Mouse (Mus musculus) testis, postnatal 10 days (tissue): ENCODE results near the gene Dip2b.
"Not testable (repeated sequence)": the region's sequence is repeated elsewhere in the genome, so short reads cannot be mapped to it uniquely, and the experiment has no call there.

Experiments
- DNase-seq: peaks from one replicate; pipeline ENCODE4 v3.0.0; 2021; ENCODE audit warnings: low spot score

The Dip2b gene

DNA sequence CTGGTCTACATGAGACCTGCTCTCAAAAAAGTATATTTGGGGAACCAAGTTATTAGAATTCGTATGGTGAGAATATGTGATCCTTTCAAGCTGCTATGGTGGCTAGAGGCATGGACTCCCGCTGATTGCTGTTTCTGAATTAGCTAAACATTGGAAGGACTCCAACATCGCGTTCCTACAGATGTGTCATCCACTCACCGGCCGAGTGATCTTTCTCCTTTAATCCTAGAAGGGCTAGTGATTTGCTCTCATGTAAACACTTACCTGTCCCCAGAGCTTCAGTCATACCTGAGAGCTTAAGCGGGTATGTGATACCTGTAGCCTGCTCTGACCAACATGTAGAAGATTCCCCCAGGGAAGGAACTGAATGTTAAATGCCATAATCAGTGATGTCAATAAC is 182.5 kb downstream of the Dip2b start:
- no peak for DNase-seq

DNA sequence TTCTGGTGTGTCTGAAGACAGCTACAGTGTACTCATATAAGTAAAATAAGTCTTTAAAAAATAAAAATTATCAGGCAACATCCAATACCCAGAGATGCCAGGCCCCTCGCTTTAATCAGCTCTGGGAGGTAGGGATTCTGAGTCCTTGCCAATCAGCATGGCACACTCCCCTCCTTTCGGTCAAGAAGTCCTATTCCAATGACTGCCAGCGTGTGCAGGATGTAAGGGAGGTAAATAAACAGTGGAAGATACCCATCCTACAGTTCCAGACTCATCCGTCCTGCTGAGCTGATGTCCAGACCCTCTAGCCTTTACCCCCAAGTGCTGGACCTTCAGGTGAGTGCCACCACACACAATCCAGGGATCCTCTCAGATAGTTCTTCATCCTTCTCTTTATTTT is 186.9 kb downstream of the Dip2b start:
- DNase-seq: no peak

DNA sequence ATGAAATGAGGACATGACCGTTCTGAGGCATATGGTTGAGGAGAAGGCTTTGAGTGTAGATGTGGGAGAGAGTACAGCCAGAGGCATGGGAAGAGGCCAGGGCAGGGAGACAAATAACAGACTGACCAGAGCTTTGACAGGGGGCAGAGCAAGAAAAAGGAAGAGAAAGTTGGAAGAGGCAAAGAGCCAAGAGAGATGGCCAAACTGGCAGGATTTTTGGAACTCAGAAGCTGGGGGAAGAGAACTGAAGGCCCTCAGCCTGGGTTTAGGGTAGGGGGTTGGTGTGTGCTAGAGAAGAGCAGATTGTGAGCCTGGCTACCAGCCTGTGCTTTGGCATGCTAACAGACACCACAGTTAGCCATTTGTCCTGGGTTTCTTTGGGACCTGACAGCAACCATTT is 187.4 kb downstream of the Dip2b start:
- DNase-seq: no peak

DNA sequence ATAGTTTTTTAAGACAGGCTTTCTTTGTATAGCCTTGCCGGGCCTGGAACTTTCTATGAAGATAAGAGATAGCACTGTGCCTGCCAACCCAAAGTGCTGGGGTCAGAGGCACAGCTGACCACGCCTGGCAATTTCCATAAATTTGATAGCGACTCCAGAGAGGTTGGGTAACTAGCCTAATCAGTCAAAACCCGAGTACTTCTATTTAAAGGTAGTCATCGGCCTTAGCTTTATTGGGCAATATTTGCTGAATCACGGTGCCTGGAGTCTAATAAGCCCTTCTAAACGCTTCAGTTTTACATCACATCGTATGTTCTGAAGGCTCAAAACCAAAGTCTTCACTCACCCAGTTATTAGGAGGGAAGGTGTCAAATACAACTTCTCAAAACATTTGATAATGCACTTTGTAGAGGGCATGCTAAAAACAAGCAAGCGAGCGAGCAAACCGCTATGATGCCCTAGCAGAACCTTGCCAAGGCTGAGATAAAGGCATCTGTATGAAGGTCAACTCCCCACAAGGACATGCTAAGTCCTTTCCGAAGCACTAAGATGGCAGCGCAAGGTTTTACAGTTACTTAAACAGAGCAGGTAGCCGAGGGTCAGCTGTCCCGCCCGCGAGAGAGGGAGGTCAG is 188.7 kb downstream of the Dip2b start:
- DNase-seq: no peak

DNA sequence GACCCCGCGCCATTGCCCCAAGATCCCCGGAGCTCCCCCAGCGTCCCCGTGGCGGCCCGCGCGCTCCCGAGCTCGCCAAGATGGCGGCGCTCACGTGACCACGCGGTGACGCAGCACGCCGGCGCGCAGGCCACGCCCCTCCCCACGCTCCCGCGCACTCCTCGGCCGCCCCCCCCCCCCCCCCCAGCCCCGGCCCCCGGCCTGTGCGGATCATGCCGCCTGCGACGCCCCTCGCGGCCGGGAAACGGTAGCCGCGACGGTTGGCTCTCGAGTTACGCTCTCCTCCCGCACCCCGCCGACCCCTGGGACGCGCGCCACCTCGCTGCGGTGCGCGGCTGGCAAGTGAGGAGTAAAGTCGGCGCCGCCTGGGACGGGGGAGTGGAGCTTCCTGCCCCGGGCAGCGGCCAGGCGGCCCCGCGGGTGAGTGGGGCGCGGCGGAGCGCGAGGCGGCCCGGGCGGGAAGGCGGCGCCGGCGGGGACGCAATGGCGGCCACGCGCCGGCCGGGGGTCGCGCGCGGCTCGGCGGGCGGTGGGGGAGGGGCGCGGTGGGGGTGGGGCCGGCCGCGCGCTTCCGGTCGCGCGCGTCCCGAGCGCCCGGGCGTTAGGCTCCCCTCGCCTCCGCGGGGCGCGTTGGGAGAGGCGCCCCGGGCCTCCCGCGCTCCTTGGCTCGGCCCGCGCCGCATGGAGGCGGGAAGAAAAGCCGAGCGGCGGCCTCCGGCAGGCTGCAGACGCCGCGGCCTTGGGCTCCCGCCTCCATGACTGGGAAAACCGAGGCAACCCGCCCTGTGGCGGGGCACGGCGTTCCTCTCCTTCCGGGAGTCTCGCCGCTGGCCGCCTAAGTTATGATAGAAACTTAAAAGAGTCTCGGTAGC is 189.4 kb downstream of the Dip2b start, which contains the start of gene Atf1:
Gene Atf1, plus strand, starts transcription at position 157 of the 872 bp plus-strand sequence.
- DNase-seq: peak; percentile 98

DNA sequence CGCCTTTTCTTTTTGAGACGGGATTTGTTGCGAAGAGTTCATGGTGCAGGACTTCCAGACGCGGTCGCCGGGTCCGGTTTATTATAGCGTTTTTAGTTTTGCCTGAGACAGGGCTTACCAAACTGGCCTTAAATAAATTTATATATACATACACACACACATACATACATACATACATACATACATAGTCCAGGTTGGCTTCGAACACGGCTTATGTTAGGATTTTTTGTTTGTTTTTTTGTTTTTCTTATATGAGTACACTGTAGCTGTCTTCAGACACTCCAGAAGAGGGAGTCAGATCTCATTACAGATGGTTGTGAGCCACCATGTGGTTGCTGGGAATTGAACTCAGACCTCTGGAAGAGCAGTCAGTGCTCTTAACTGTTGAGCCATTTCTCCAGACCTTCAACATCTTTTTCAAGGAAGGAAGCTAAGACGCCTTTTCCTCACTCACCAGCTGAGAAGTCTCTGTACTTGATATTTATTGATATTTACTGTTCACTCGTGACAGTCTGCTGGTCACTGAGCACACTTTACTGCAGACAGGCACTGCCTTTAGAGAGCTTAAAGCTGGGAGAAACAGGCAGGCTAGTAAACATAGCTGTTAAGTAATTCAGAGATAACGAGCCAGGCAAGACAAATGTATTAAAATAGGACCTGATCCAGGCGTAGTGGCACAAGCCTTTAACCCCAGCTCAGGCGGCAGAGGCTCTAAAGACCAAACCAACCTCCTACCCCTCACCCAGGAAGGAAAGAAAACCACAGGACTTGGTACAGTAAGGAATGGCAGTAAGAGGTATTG is 190.3 kb downstream of the Dip2b start:
- no peak for DNase-seq

DNA sequence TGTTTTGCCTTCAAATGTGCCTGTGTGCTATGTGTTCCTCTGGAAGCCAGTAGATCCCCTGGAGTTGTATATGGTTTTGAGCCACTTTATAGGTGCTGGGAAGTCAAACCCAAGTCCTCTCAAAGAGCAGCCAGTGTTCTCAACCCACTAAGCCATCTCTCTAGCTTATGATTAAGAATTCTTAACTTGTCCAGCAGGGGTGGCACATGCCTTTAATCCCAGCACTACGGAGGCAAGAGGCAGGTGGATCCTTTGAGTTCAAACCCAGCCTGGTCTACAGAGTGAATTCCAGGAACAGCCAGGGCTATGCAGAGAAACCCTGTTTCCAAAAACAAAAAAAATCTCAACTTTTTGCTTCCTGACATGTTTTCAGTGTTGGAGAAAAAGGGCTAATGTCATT is 192.2 kb downstream of the Dip2b start:
- no peak for DNase-seq

DNA sequence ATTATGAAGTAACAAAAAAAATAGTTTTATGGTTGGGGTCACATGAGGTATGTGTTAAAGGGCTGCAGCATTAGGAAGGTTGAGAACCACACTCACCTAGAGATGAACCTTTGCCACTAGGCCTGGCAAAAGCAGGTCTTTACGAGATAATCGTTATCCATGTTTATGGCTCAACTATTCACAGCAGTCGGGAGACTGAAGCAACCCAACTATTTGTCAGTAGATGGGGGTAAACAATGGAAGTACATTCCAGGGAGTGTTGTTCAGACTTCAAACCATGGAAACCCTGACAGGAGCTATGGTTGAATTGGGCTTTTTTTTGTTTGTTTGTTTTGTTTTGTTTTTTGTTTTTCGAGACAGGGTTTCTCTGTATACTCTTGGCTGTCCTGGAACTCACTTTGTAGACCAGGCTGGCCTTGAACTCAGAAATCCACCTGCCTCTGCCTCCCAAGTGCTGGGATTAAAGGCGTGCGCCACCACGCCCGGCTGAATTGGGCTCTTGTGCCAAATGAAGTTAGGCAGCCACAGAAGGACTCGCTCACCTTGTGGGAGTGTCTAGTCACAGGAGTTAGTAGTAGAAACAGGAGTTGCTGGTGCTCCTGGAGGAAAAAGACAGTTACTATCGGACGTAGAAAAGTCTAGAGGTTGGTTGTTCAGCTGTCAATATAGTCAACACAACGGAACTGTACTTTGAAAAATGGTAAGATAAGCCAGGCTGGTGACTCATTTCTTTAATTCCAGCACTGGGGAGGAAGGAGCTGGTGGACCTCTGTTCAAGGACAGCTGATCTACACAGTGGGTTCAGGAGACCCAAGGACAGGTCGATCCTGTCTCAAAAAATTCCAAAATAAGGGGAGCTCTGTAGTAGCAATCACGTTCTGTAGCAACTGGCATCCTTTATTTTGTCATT is 193.4 kb downstream of the Dip2b start:
- no peak for DNase-seq

DNA sequence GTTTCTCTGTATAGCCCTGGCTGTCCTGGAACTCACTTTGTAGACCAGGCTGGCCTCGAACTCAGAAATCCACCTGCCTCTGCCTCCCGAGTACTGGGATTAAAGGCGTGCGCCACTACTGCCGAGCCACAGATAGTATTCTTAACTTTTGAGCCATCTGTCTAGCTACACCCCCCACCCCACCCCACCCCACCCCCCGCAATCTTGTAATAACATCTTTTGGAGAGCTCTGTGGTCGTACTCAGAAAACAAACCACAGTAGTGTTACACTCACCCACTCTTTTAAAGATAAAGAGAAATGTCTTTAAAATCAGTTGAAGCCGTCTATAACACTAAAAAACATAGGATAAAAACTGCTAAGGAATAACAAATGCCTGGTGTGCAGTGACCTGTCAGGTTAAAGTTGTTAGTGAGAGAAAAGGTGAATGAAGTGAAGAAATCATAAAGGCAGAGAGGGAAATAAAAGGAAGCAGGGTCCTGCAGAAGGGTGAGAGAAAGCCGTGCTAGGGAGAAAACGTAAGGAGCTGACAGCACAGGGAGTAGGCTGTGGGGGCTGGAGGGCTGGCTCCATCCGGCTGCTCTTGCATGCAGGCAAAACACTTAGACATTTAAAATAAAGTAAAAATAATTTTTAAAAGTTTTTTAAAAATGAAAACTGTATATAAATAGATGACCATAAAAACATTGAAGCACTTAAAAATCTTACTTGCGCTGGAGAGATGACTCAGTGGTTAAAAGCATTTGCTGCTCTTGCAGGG is 196.9 kb downstream of the Dip2b start:
- no peak for DNase-seq

DNA sequence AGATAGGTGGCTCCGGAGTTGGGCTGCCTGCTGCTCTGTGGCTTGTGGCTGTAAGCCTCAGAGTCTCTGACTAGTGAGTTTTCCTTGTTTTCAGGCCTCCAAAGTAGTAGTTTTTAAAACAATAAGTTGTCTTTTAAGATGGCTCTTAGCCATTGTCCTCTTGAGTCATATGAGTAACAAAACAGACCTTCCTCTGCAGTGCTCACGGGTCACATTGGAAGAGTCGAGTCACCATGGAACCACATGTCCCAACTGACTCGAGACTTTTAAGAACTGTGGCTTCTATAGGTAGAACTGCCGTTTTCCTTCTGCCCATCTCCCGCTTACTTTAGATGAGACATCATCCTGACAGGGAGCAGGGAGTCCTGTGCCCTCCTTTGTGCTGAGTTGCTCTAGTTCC is 198.5 kb downstream of the Dip2b start:
- DNase-seq: no peak

DNA sequence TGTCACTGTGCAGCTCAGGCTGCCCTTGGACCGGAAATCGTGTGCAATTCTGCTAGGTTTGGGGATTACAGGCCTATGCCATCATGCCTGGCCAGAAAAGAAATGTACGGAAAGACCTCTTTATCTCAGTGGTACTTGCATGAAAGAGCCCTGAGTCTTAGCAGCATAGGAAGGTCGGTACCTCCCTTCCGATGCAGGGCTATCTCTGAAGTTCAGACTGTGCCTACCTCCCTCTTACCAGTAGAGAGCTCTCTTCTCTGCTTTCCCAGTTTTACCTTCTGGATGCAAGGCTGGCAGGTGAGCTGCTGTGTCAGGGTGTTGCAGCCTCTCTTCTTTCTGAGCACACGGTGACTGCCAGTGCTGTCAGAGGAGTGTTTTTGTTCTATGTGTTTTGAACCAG is 203.3 kb downstream of the Dip2b start:
- DNase-seq: no peak

DNA sequence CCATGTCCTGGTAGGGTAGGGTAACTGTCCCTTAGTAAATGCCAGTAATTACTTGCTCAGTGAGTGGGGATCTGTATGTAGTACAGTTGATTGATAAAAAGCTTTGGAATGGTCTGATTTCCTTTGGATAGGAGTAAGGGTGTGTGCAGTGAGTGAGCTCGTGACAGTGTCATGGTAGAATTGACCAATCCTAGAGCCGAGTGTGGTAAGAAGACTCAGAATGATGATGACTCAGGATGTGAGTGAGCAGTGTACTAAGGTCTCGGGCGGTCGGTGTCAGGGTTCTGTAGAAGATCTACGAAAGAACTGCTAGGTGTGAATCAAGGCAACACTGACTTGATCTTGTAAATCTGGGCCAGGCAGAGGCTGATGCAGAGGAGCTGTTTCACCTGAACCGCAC is 207.5 kb downstream of the Dip2b start:
- DNase-seq: no peak

DNA sequence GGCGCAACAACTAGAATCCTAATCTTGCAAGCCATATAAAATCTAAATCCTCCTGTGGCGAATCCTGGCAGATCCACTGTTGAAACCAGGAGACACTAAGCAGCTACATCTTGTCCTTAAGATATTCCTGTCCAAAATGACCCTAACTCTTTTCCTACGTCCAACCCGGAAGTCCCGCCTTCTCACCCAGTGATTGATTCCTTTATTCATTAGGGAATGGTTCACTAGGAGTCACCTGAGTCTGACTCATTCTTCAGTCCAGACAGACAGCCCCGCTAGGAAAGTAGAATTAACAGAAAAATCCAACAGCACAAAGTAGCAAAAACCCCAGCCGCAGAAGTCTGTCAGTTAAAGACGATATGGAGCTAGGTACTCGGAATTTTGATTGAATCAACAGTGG is 208.8 kb downstream of the Dip2b start:
- no peak for DNase-seq

DNA sequence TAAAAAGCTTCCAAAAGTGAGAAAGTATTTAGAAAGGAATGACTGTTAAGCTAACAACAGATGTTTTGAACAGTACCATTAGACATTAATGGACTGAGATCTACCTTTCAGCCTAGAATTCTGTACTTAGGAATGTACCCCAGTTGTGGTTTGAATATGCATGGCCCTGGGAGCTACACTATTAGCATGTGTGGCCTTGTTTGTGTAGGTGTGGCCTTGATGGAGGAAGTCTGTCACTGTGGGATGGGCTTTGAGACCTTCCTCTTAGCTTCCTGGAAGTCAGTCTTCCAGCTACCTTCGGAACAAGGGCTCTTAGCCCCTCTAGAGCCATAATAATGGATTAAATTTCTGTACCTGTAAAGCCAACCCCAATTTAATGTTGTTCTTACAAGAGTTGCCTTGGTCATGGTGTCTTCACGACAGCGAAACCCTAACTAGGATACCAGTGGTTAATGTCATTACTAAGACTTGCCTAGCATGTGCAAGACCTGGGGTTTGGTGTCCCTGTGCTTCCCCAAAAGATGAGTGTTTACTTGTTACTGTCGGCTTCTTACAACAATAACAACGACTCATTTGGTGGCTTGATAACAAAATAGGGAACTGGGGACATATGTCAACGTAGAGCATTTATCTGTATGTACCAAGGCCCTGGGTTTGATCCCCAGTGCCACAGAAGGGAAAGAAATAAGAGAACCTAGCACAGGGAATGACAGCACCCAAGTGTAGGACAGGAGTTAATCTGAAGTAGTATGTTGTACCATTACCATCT is 210.4 kb downstream of the Dip2b start:
- DNase-seq: no peak

DNA sequence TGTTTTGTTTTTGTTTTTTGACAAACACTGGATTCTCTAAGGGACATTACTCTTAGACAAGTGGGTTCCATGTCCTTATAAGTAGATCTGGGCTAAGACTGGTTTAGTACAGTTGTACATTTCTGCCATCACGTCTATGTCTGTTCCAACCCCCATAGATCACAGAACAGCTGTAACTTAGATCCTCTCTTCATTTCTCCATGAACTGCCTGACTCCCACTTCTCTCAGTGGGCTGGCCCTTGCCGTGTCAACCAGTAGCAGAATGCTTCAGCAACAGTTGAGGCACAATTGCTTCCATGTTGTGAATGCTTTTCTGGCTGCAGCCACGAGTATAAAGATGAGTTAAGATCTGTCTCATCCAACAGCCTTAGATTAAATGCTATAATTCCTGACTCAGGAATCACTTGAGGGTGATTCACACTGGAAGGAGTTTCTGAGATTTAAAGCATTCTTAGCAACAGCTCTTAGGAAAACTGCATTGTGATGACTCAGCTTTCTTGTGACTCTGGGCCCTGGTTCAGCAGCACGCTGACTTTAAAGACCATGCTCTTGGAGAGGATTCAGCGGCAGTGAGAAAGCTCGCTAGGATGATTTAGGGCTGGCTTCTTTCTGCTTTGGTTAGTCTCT is 212.8 kb downstream of the Dip2b start:
- no peak for DNase-seq

DNA sequence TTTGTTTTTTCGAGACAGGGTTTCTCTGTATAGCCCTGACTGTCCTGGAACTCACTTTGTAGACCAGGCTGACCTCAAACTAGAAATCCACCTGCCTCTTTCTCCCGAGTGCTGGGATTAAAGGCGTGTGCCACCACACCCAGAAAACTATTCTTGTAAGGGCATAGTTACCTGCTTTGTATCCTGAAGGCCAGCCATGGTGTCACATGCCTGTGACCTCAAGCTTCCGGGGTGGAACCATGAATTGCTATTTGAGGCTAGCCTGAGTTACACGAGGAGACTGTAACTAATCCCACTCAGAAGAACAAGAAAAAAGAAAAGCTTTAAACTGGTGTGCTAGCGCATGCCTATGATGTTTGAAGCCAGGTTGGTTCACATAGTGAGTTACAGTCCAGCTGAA is 217.9 kb downstream of the Dip2b start:
- DNase-seq: no peak

DNA sequence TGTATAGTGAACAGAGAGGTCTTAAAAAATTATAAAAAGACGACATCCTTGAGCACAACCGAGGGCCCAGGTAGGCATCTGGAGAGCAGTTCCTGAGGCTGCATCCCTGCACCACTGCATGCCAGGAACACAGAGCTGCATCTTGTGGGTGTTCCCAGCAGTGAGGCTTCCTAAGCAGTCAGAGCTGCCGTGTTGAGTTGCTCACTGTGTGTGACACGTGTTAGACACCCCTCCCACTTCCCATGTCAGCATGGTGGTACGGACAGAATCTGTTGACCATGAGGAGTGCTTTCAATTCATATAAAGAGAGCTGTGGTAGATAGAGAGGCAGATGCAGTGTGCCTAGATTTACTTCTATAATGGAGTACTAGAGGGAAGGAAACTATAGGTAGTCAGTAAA is 218.8 kb downstream of the Dip2b start:
- DNase-seq: no peak

DNA sequence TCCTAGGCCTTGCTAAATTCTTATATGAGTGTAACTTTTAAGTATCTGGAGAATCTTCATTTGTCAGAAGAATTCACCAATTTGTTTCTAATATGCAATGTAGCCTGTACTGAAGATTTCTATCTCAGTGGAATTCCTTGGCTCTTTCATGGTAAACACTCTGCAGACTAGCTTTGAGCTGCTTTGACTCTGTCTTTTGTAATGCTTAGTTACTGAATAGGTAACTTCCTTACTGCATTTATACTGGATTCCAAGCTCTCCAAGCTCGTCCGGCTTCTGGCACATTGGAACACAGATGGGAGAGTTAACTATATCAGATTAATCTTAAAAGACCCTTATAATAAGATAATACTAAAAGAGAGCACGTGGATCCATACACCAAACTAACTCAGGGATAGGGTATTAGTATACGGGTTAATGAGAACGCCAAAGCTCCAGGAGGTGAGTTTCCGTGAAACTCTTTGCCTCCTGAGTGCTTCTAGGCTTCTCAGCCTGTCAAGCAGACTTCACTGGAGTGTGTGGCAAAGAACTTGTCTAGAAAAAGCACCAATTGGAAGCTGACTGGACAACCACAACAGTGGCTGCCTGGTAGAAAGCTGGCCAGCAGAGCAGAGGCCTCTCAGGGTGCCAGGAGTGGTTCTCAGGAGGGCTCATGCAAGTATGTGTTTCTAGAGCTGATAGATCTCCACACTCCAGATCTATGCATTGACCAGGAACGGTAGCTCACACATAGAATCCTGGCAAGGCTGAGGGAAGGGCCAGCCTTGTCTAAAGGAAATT is 220.4 kb downstream of the Dip2b start:
- no peak for DNase-seq

DNA sequence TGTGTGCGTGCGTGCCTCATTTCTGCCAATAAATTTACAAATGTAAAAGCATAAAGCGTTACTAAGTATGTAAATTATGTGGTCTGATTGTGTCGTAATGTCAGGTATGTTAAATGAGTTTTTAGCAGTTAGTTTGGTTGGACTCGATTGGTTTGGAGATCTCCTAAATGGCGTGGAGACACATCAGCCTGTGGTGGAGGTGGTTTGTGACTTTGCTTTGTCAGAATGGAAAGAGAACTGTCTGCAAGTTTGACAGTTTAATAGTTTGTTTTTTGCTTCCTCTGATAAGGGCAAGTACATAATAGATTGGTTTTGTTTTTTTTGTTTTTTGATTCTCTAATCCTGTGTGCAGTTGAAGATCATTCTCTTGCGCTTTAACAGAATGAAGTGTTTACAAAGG is 221.9 kb downstream of the Dip2b start:
- not testable (repeated sequence) for DNase-seq
